Mouse (Mus musculus): ENCODE results near the gene Cadps2. TPM values are rescaled to one million over a fixed set of nuclear protein-coding genes. Genes with fewer than 3 reads are reported as not detected.
A peak's percentile ranks its signal among the peaks of the same experiment; 100 is the strongest.

The Cadps2 gene
- polyA plus RNA-seq, 1 experiment from 2014 or later, result 0.57 TPM

DNA sequence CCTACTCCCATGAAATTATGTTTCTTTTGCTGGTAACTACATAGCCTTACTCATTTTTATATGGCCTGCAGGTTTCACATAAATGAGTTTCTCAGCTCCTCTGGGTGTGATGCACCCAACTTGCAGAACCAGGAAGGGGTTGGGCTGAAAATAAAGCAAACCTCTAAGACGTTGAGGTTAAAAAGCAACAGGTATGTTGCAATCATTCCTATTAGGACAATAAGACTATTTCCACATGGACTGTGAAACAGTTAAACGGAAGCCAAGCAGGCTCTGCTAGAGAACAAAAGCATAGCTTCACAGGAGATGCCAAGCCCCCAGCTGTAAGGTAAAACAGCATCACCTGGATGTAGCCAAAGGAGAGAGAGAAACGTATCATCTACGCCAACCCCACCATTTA lies 115.5 kb downstream of the Cadps2 start:
- WGBS, result 84% methylated on average over 4 of the region's 4 CpGs
- no peaks in the 10 kb centered on the region for H3K9me3 ChIP-seq (ENCODE audit: control insufficient read depth, low read length)
- no peak overlapping the region for H3K27ac ChIP-seq (ENCODE audit: low read length)
- H3K36me3 ChIP-seq (ENCODE audit: control insufficient read depth, insufficient read depth, low read length), result no peaks in the 10 kb centered on the region
- H3K4me1 ChIP-seq (ENCODE audit: control insufficient read depth, insufficient read depth, low read length), result no peaks in the 10 kb centered on the region
- no peak overlapping the region for H3K9ac ChIP-seq (ENCODE audit: low read depth, low read length)
- peak; percentile 42; the same call in 1 of the 2 replicates for ATAC-seq
- H3K4me2 ChIP-seq (ENCODE audit: low read depth, low read length), result no peak overlapping the region
- H3K4me3 ChIP-seq (ENCODE audit: low read length), result no peak overlapping the region
- H3K27me3 ChIP-seq (replicated peaks; ENCODE audit: control insufficient read depth, insufficient read depth, low read length), result no peaks in the 10 kb centered on the region

DNA sequence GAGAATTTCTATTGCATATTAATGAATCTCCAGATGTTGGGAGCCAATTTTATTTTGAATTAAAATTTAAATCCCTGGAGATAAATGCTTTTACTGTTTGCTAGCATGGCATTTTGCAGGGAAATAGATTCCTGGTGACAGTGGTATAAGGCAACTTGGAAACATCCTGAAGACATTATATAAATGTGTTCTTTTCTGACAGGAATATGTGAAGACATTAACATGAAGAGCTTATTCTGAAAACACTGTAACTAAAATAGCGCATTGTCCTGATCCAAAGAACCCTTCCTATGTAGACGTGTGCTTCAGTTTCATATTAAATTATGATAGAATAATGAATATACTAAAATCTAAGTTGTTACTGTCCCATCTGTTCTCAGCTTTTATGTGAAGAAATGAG lies 118.8 kb downstream of the Cadps2 start:
- Histone ChIP-seq H3K27me3 (replicated peaks; ENCODE audit: control insufficient read depth, insufficient read depth, low read length) (no peaks in the 10 kb centered on the region), H3K4me2 (ENCODE audit: low read depth, low read length) (no peak overlapping the region), H3K4me3 (ENCODE audit: low read length) (no peak overlapping the region), H3K27ac (ENCODE audit: low read length) (no peak overlapping the region), H3K9ac (ENCODE audit: low read depth, low read length) (no peak overlapping the region), H3K9me3 (ENCODE audit: control insufficient read depth, low read length) (no peaks in the 10 kb centered on the region), H3K36me3 (ENCODE audit: control insufficient read depth, insufficient read depth, low read length) (no peaks in the 10 kb centered on the region), H3K4me1 (ENCODE audit: control insufficient read depth, insufficient read depth, low read length) (no peaks in the 10 kb centered on the region)
- WGBS, result 92% methylated on average over 2 of the region's 2 CpGs
- no peak for ATAC-seq

- Histone ChIP-seq H3K27me3 (replicated peaks; ENCODE audit: control insufficient read depth, insufficient read depth, low read length) (no peaks in the 10 kb centered on the region), H3K4me3 (ENCODE audit: low read length) (no peak overlapping the region), H3K4me1 (ENCODE audit: control insufficient read depth, insufficient read depth, low read length) (no peaks in the 10 kb centered on the region), H3K36me3 (ENCODE audit: control insufficient read depth, insufficient read depth, low read length) (no peaks in the 10 kb centered on the region), H3K9me3 (ENCODE audit: control insufficient read depth, low read length) (no peaks in the 10 kb centered on the region), H3K27ac (ENCODE audit: low read length) (no peak overlapping the region), H3K9ac (ENCODE audit: low read depth, low read length) (no peak overlapping the region), H3K4me2 (ENCODE audit: low read depth, low read length) (no peak overlapping the region)
- no peak for ATAC-seq
- 69% methylated on average over 3 of the region's 3 CpGs for WGBS
These were observed 131.7 kb downstream of the Cadps2 start for GRCm38 (mm10) chr6:23707506-23707905.

- 61% methylated on average over 3 of the region's 3 CpGs for WGBS
- Histone ChIP-seq H3K4me2 (ENCODE audit: low read depth, low read length) (no peak overlapping the region), H3K4me1 (ENCODE audit: control insufficient read depth, insufficient read depth, low read length) (no peaks in the 10 kb centered on the region), H3K4me3 (ENCODE audit: low read length) (no peak overlapping the region), H3K9me3 (ENCODE audit: control insufficient read depth, low read length) (no peaks in the 10 kb centered on the region), H3K27me3 (replicated peaks; ENCODE audit: control insufficient read depth, insufficient read depth, low read length) (no peaks in the 10 kb centered on the region), H3K36me3 (ENCODE audit: control insufficient read depth, insufficient read depth, low read length) (no peaks in the 10 kb centered on the region), H3K9ac (ENCODE audit: low read depth, low read length) (no peak overlapping the region), H3K27ac (ENCODE audit: low read length) (no peak overlapping the region)
- ATAC-seq, result no peak
These were observed 138.3 kb downstream of the Cadps2 start for GRCm38 (mm10) chr6:23700879-23701278.

DNA sequence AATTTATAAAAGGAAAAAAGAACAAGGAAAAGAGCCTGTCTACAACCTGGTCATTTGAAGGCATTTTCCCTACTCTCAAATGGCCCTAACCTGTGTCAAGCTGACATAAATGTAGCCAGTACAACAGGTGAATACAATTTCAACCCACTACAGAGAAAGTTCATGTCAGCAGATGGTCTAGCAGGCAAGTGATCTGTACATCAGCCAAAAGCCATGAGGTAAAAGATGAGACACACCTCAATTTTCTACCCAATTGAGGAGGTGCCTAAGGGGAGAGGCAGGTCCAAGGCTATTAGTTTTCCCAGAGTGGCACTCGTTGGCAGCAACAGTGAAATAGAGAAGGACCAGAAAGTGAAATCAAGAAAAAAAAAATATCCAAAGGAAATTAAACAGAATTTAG lies 161.0 kb downstream of the Cadps2 start:
- H3K27me3 ChIP-seq (replicated peaks; ENCODE audit: control insufficient read depth, insufficient read depth, low read length), result no peaks in the 10 kb centered on the region
- 77% methylated on average over 1 of the region's 1 CpGs for WGBS

DNA sequence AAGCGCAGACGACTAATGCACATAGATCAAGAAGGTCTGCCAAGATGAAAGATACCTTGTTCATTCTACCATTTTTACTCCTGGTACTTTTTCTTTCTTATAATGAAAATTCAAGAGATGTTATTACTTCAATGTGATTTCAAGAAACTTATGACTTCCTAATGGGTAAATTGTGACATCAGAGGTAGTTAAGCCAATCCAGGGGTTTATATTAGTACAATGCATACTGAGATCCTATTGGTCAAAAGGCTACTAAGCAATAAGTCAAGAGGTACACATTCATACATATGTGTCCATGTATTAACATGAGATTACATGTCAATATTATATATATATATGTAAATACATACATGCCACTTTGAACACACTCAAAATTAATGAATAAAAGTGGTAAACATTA lies 184.2 kb downstream of the Cadps2 start, which contains the start of gene Rnf148:
Gene Rnf148, minus strand, starts transcription at position 101 of the 400 bp plus-strand sequence.
- no peaks in the 10 kb centered on the region for H3K36me3 ChIP-seq (ENCODE audit: control insufficient read depth, insufficient read depth, low read length)
- WGBS, result 91% methylated on average over 2 of the region's 2 CpGs
- H3K4me2 ChIP-seq (ENCODE audit: low read depth, low read length), result no peak within 1 kb of the TSS
- no peaks in the 10 kb centered on the region for H3K4me1 ChIP-seq (ENCODE audit: control insufficient read depth, insufficient read depth, low read length)
- H3K9me3 ChIP-seq (ENCODE audit: control insufficient read depth, low read length), result no peaks in the 10 kb centered on the region
- H3K9ac ChIP-seq (ENCODE audit: low read depth, low read length), result no peak within 1 kb of the TSS
- H3K27me3 ChIP-seq (replicated peaks; ENCODE audit: control insufficient read depth, insufficient read depth, low read length), result no peaks in the 10 kb centered on the region
- ATAC-seq, result no peak
- H3K27ac ChIP-seq (ENCODE audit: low read length), result no peak within 1 kb of the TSS
- no peak within 1 kb of the TSS for H3K4me3 ChIP-seq (ENCODE audit: low read length)

More for the DNA sequence above, 161.0 kb downstream of the Cadps2 start:
- ATAC-seq, result no peak
- Histone ChIP-seq H3K4me1 (ENCODE audit: control insufficient read depth, insufficient read depth, low read length) (no peaks in the 10 kb centered on the region), H3K9ac (ENCODE audit: low read depth, low read length) (no peak overlapping the region), H3K36me3 (ENCODE audit: control insufficient read depth, insufficient read depth, low read length) (no peaks in the 10 kb centered on the region), H3K9me3 (ENCODE audit: control insufficient read depth, low read length) (no peaks in the 10 kb centered on the region), H3K4me3 (ENCODE audit: low read length) (no peak overlapping the region), H3K4me2 (ENCODE audit: low read depth, low read length) (no peak overlapping the region), H3K27ac (ENCODE audit: low read length) (no peak overlapping the region)

- 72% methylated on average over 2 of the region's 2 CpGs for WGBS
These were observed 189.0 kb downstream of the Cadps2 start, which contains the start of gene Rnf133 for GRCm38 (mm10) chr6:23650205-23650604. TSS of gene Rnf133 (minus strand) at chr6:23650305.

DNA sequence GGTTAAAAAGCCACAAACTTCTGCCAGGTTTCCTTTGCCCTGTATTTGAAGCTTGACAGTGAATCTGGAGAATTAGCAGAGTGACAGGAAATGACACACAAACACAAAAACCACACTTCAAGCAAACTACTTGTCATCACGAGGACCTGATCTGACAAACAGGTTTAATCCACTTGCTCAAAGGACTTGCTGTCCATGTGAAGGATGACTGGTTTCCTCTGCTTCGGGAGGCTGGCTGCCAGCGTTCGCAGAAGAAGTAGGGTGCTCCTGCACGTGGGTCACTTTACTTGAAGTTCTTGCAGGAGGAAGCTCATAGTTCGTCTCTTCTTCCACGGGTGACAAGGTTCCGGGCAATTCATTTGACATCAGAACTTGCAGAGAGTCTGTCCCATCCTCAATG lies 190.5 kb downstream of the Cadps2 start:
- no peaks in the 10 kb centered on the region for H3K4me1 ChIP-seq (ENCODE audit: control insufficient read depth, insufficient read depth, low read length)
- no peaks in the 10 kb centered on the region for H3K36me3 ChIP-seq (ENCODE audit: control insufficient read depth, insufficient read depth, low read length)
- WGBS, result 70% methylated on average over 8 of the region's 8 CpGs
- no peaks in the 10 kb centered on the region for H3K9me3 ChIP-seq (ENCODE audit: control insufficient read depth, low read length)
- H3K4me2 ChIP-seq (ENCODE audit: low read depth, low read length), result no peak overlapping the region
- no peak overlapping the region for H3K9ac ChIP-seq (ENCODE audit: low read depth, low read length)
- H3K27ac ChIP-seq (ENCODE audit: low read length), result no peak overlapping the region
- no peak for ATAC-seq
- H3K4me3 ChIP-seq (ENCODE audit: low read length), result no peak overlapping the region
- H3K27me3 ChIP-seq (replicated peaks; ENCODE audit: control insufficient read depth, insufficient read depth, low read length), result no peaks in the 10 kb centered on the region

More at GRCm38 (mm10) chr6:23650205-23650604, 189.0 kb downstream of the Cadps2 start, which contains the start of gene Rnf133:
- H3K9ac ChIP-seq (ENCODE audit: low read depth, low read length), result no peak within 1 kb of the TSS
- no peaks in the 10 kb centered on the region for H3K4me1 ChIP-seq (ENCODE audit: control insufficient read depth, insufficient read depth, low read length)
- no peak for ATAC-seq
- no peaks in the 10 kb centered on the region for H3K27me3 ChIP-seq (replicated peaks; ENCODE audit: control insufficient read depth, insufficient read depth, low read length)
- H3K4me3 ChIP-seq (ENCODE audit: low read length), result no peak within 1 kb of the TSS
- H3K9me3 ChIP-seq (ENCODE audit: control insufficient read depth, low read length), result no peaks in the 10 kb centered on the region
- no peaks in the 10 kb centered on the region for H3K36me3 ChIP-seq (ENCODE audit: control insufficient read depth, insufficient read depth, low read length)
- H3K27ac ChIP-seq (ENCODE audit: low read length), result no peak within 1 kb of the TSS
- no peak within 1 kb of the TSS for H3K4me2 ChIP-seq (ENCODE audit: low read depth, low read length)

GRCm38 (mm10) chr6:23647627-23648247 lies 191.5 kb downstream of the Cadps2 start:
- H3K9me3 ChIP-seq (ENCODE audit: control insufficient read depth, low read length), result no peaks in the 10 kb centered on the region

DNA sequence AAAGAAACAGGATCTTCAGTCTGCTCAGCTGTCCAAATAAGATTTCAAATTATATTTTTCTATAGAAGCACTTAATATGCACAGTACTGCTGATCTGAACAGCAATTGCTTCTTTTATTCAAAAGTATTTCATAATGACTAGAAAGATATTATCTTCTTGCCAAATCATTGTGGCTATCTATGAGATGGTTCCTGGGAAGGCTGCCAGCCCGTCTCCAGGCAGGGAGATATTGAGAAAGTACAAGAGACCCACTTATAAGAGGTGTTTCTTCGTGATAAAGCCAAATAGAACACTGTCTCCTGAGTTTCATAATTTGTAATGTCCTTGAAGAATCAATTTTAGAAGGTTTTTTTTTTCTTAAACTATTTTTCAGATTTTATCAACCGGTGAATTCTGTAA lies 202.1 kb downstream of the Cadps2 start:
- no peak overlapping the region for H3K9ac ChIP-seq (ENCODE audit: low read depth, low read length)
- ATAC-seq, result no peak

More at GRCm38 (mm10) chr6:23647627-23648247, 191.5 kb downstream of the Cadps2 start:
- Histone ChIP-seq H3K27ac (ENCODE audit: low read length) (no peak overlapping the region), H3K4me2 (ENCODE audit: low read depth, low read length) (no peak overlapping the region), H3K4me1 (ENCODE audit: control insufficient read depth, insufficient read depth, low read length) (no peaks in the 10 kb centered on the region), H3K36me3 (ENCODE audit: control insufficient read depth, insufficient read depth, low read length) (no peaks in the 10 kb centered on the region), H3K27me3 (replicated peaks; ENCODE audit: control insufficient read depth, insufficient read depth, low read length) (no peaks in the 10 kb centered on the region), H3K4me3 (ENCODE audit: low read length) (no peak overlapping the region), H3K9ac (ENCODE audit: low read depth, low read length) (no peak overlapping the region)
- WGBS, result 64% methylated on average over 7 of the region's 7 CpGs
- no peak for ATAC-seq

More for the DNA sequence above, 202.1 kb downstream of the Cadps2 start:
- H3K27me3 ChIP-seq (replicated peaks; ENCODE audit: control insufficient read depth, insufficient read depth, low read length), result no peaks in the 10 kb centered on the region
- H3K4me2 ChIP-seq (ENCODE audit: low read depth, low read length), result no peak overlapping the region
- no peaks in the 10 kb centered on the region for H3K9me3 ChIP-seq (ENCODE audit: control insufficient read depth, low read length)
- 74% methylated on average over 3 of the region's 3 CpGs for WGBS
- H3K4me3 ChIP-seq (ENCODE audit: low read length), result no peak overlapping the region
- H3K4me1 ChIP-seq (ENCODE audit: control insufficient read depth, insufficient read depth, low read length), result no peaks in the 10 kb centered on the region
- H3K36me3 ChIP-seq (ENCODE audit: control insufficient read depth, insufficient read depth, low read length), result no peaks in the 10 kb centered on the region
- H3K27ac ChIP-seq (ENCODE audit: low read length), result no peak overlapping the region
